Mouse (Mus musculus) liver, embryonic 14.5 days (tissue): Measurements from ENCODE around the gene Trappc10. TPM values are rescaled to one million over a fixed set of nuclear protein-coding genes. Genes with fewer than 3 reads are reported as not detected.
A peak's percentile ranks its signal among the peaks of the same experiment; 100 is the strongest.

Experiments
- ATAC-seq: fragments of 200-750 bp; cut with Nextera tagmentation; 2 replicates; pipeline ENCODE4 v1.8.0; 2017; ENCODE audit warnings: moderate number of reproducible peaks, mild to moderate bottlenecking, moderate library complexity; ENCODE audit not compliant: insufficient read depth
- DNase-seq, 3 experiments: peaks; one replicate each; pipeline ENCODE4 v3.0.0-alpha.2; 2012 to 2013; ENCODE audit warnings: low read depth in 3 of 3, low spot score in 3 of 3
- H3K27ac ChIP-seq: fragments of 300-500 bp; sonication (generic); 2 replicates; pipeline ENCODE4 v1.5.1; 2014; ENCODE audit warnings: moderate library complexity, mild to moderate bottlenecking, control low read depth, inconsistent platforms
- H3K27me3 ChIP-seq: fragments of 300-500 bp; sonication (generic); 2 replicates; pipeline ENCODE4 v1.6.1; 2014; ENCODE audit warnings: mild to moderate bottlenecking, low read length, moderate library complexity; ENCODE audit not compliant: control insufficient read depth, insufficient read depth
- H3K36me3 ChIP-seq: fragments of 300-500 bp; sonication (generic); replicated peaks from 2 replicates; pipeline ENCODE4 v1.6.1; 2014; ENCODE audit warnings: low read depth; ENCODE audit not compliant: control insufficient read depth, insufficient read depth
- H3K4me1 ChIP-seq, 2 experiments: fragments of 200-500 bp in 1 of 2; fragments of 300-500 bp in 1 of 2; sonication (generic) in 1 of 2; replicated peaks; 2 replicates each; pipeline ENCODE4 v1.6.1; 2012 to 2014; ENCODE audit warnings: antibody characterized with exemption in 1 of 2, inconsistent platforms in 1 of 2, low read length in 1 of 2; ENCODE audit not compliant: control insufficient read depth in 2 of 2, insufficient read depth in 2 of 2
- H3K4me2 ChIP-seq: fragments of 300-500 bp; sonication (generic); 2 replicates; pipeline ENCODE4 v1.6.1; 2014; ENCODE audit warnings: low read depth, mild to moderate bottlenecking, control low read depth, moderate library complexity
- H3K4me3 ChIP-seq, 2 experiments: fragments of 200-500 bp in 1 of 2; fragments of 300-500 bp in 1 of 2; sonication (generic) in 1 of 2; 2 replicates each; pipeline ENCODE4 v1.5.1; 2012 to 2014; ENCODE audit warnings: low read depth in 2 of 2, low read length in 2 of 2, mild to moderate bottlenecking in 2 of 2, control low read depth in 1 of 2, inconsistent platforms in 1 of 2, moderate library complexity in 1 of 2; ENCODE audit not compliant: insufficient read depth in 1 of 2
- H3K9ac ChIP-seq: fragments of 300-500 bp; sonication (generic); replicated peaks from 2 replicates; pipeline ENCODE4 v1.6.1; 2014; ENCODE audit warnings: mild to moderate bottlenecking, control low read depth, moderate library complexity
- H3K9me3 ChIP-seq: fragments of 300-500 bp; sonication (generic); 2 replicates; pipeline ENCODE4 v1.6.1; 2016; ENCODE audit warnings: low read length, mixed read lengths; ENCODE audit not compliant: control insufficient read depth
- CTCF ChIP-seq: IDR thresholded peaks from 2 replicates; pipeline ENCODE4 v1.5.1; 2016; ENCODE audit warnings: antibody characterized with exemption, low read depth, control low read depth
- EP300 ChIP-seq: IDR thresholded peaks from 2 replicates; pipeline ENCODE4 v1.6.1; 2016; ENCODE audit warnings: antibody characterized with exemption, low read depth
- WGBS: fragments of 180-500 bp; shearing (Covaris S2); extraction: QIAGEN DNeasy Blood & Tissue Kit; methylation state at CpG from one replicate; pipeline ENCODE4 v1.1.7; 2014; ENCODE audit not compliant: insufficient replicate concordance; 5-methylcytosine and 5-hydroxymethylcytosine counted together
- polyA plus RNA-seq, 2 experiments: library from polyadenylated mRNA; depleted of rRNA in 1 of 2; stranded (reverse) in 1 of 2; unstranded in 1 of 2; fragments of >200 nt; fragmentation: Nextera tagmentation in 1 of 2; extraction: Ambion mirVana in 1 of 2; gene quantifications; 2 replicates each; pipeline versions ENCODE4 v1.2.1 to v1.2.3; 2012 to 2014

Gene Trappc10
- polyA plus RNA-seq, 2 experiments: 15.8 to 19.8 TPM

DNA sequence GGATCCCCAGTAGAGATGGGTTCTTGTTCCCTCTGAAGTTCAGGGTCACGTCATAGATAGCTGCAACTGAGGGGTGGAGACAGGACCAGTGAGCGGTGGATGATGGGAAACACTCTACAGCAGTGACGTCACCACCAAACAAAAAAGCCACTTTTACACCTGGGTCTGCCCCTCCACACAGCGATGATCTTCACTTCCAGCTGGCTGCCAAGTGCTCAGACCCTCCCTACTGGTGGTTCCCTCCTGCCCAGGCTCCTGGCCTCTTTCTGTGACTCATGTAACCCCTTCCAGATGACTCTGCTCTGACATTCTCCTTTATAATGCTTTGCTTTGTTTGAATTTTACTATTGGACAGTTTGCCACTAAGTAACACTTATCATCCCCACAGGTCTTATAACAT lies 38.0 kb upstream of the Trappc10 start:
- Histone ChIP-seq H3K9ac (no peak overlapping the region), H3K27ac (no peak overlapping the region), H3K4me1 (no peaks in the 10 kb centered on the region), H3K9me3 (no peaks in the 10 kb centered on the region), H3K4me2 (no peak overlapping the region), H3K27me3 (no peaks in the 10 kb centered on the region), H3K36me3 (no peaks in the 10 kb centered on the region), H3K4me3 (no peak overlapping the region)
- ATAC-seq (no peak), DNase-seq (no peak)
- TF ChIP-seq EP300 (no peak), CTCF (no peak)
- WGBS: 56% methylated on average over 4 of the region's 4 CpGs

DNA sequence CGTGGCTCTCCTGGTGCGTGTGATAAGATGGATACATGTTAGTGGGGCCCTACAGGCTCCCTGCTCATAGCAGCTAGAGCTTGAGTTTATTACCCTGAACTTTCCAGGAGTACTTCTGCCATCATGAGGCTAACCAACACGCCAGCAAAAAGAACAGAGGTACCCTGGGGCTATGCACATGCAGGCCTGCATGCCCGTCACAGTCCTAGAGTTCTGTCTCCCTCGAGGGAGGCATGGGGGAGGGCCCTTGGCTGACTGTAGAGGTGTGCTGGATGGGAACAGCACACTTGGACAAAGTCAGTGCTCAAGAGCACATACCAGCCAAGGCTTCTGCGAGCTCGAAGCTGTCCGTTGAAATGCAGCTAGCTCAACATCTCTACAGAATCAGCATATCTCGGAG lies 36.0 kb upstream of the Trappc10 start:
- H3K36me3 ChIP-seq: no peaks in the 10 kb centered on the region
- H3K4me2 ChIP-seq: no peak overlapping the region
- H3K9ac ChIP-seq: no peak overlapping the region
- H3K27me3 ChIP-seq: no peaks in the 10 kb centered on the region
- no peak for TF ChIP-seq CTCF
- TF ChIP-seq EP300: no peak
- H3K4me1 ChIP-seq: no peaks in the 10 kb centered on the region
- no peaks in the 10 kb centered on the region for H3K9me3 ChIP-seq
- no peak overlapping the region for H3K27ac ChIP-seq
- H3K4me3 ChIP-seq: no peak overlapping the region
- DNase-seq (no peak), ATAC-seq (no peak)
- 66% methylated on average over 9 of the region's 9 CpGs for WGBS

DNA sequence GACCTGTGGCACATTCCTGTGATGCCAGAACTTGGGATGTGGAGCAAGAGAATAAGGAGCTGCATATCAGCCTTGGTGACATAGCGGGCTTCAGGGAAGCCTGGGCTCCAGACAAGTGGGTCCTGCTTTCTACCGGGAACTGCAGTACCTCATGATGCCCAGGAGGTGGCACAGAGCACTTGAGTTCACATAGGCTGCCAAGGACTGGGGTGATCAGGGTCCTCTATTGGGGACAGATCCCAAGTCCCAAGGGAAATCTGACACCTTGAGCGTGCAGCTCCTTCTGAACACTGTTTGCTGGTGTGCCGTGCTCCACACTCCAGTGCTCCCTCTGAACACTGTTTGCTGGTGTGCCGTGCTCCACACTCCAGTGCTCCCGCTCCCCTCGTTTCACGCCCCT lies 34.8 kb upstream of the Trappc10 start:
- no peak overlapping the region for H3K4me2 ChIP-seq
- no peaks in the 10 kb centered on the region for H3K27me3 ChIP-seq
- no peaks in the 10 kb centered on the region for H3K4me1 ChIP-seq
- no peak; the same call in 1 of the 2 replicates for ATAC-seq
- no peaks in the 10 kb centered on the region for H3K36me3 ChIP-seq
- 53% methylated on average over 8 of the region's 8 CpGs for WGBS
- no peak overlapping the region for H3K4me3 ChIP-seq
- peak; percentile 20 to 37 (median 24) for DNase-seq
- H3K27ac ChIP-seq: no peak overlapping the region
- TF ChIP-seq EP300 (no peak), CTCF (peak; percentile 92)
- no peaks in the 10 kb centered on the region for H3K9me3 ChIP-seq
- H3K9ac ChIP-seq: no peak overlapping the region

DNA sequence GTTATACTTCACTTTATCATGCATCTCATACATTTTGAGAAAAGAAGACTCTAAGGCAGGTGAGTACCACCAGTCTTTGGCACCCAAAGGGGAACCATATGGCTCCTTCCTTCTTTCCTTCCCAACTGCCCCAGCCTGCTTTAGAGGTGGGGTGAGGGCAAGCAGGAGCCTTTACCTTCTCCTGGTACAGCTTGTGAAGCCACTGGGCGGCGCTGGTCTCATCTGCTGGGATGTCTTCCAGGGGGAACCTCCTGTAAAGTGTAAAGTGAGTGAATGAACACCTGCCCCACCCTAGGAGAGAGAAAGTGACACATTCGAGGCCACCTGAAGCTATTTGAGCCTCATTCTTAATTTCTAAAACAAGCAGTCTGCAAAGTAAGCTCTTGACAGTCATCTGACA lies 33.4 kb upstream of the Trappc10 start:
- H3K9me3 ChIP-seq: no peaks in the 10 kb centered on the region
- ATAC-seq: no peak
- H3K4me3 ChIP-seq: no peak overlapping the region
- H3K4me2 ChIP-seq: no peak overlapping the region
- H3K4me1 ChIP-seq: no peaks in the 10 kb centered on the region
- WGBS: 44% methylated on average over 3 of the region's 3 CpGs
- TF ChIP-seq CTCF (peak; percentile 34), EP300 (no peak)
- H3K27me3 ChIP-seq: no peaks in the 10 kb centered on the region
- DNase-seq: no peak
- H3K27ac ChIP-seq: no peak overlapping the region
- no peaks in the 10 kb centered on the region for H3K36me3 ChIP-seq
- H3K9ac ChIP-seq: no peak overlapping the region

DNA sequence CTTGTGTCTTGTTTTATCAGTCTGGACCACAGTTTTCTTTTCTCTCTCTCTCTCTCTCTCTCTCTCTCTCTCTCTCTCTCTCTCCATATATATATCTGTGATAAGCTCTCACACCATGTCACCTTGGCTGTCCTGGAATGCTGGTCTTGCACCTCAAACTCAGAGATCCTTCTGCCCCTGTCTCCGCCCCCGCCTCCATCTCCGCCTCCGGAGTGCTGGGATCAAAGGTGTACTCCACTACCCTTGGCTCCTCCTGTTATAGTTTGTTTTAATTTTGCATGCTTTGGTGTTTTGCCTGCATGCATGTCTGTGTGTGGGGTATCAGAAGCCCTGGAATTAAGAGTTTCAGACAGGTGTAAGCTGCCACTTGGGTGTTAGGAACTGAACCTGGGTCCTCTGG lies 31.8 kb upstream of the Trappc10 start:
- no peak overlapping the region for H3K27ac ChIP-seq
- WGBS: 75% methylated on average over 4 of the region's 4 CpGs
- no peak for DNase-seq

More for the DNA sequence above, 31.8 kb upstream of the Trappc10 start:
- H3K9ac ChIP-seq: no peak overlapping the region
- no peaks in the 10 kb centered on the region for H3K36me3 ChIP-seq
- no peak overlapping the region for H3K4me2 ChIP-seq
- TF ChIP-seq EP300 (no peak), CTCF (no peak)
- ATAC-seq: no peak
- no peaks in the 10 kb centered on the region for H3K27me3 ChIP-seq
- H3K4me1 ChIP-seq: peaks cover 0 to 4% of the 10 kb centered on the region in 2 experiments; a peak in 2 of 4 replicates
- no peak overlapping the region for H3K4me3 ChIP-seq
- no peaks in the 10 kb centered on the region for H3K9me3 ChIP-seq
